In the genomic region with DNA sequence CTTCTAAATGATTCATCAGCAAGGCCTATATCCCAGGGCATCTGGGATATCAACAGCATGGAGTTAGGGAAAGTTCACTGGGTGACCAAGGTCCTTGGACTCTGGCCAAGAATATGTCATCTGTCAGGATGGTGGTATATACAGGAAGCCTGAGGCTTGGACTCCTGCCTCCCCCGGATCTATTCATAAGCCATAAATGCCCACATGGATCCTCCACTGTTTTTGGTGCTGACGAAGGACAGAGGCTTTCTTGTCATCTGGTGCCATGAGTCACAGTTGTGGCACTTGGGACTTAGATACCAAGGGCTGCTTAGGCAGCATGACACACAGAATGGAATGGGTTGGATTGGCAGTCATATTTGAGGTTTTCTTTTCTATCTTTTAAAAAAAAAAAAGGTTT, we compare ENCODE assay signal across 11 mouse cellular contexts.
DNase-seq lines count a peak whose midpoint lies in the region; ATAC-seq and TF ChIP-seq lines count a peak whose summit lies in the region.
"Had no signal": no experiment of that assay in that cellular context is flagged by ENCODE, and none has a peak within 500 bp of the region (broad histone marks: within the 10 kb centered on the region; RNA-seq: fewer than 3 reads in every experiment).

No protein-coding gene starts in this region.

- no peaks in the 10 kb centered on the region for H3K9me3 ChIP-seq in heart, embryonic 10.5 days
- no peaks in the 10 kb centered on the region for H3K9me3 ChIP-seq in neural tube, embryonic 11.5 days (ENCODE audit: control insufficient read depth, low read length)
- H3K9me3 ChIP-seq in neural tube, embryonic 15.5 days (replicated peaks), result no peaks in the 10 kb centered on the region
- H3K9me3 ChIP-seq in hindbrain, postnatal 0 days (ENCODE audit: low read length), result no peaks in the 10 kb centered on the region
- H3K9me3 ChIP-seq: G1E had no signal

- no peak overlapping the region for H3K27ac ChIP-seq in heart, embryonic 10.5 days
- H3K27ac ChIP-seq in neural tube, embryonic 11.5 days (ENCODE audit: low read depth, low read length), result no peak overlapping the region
- H3K27ac ChIP-seq in neural tube, embryonic 15.5 days (replicated peaks), result no peak overlapping the region
- H3K27ac ChIP-seq in hindbrain, postnatal 0 days, result no peak overlapping the region

- no peaks in the 10 kb centered on the region for H3K27me3 ChIP-seq in heart, embryonic 10.5 days (ENCODE audit: insufficient read depth, poor library complexity, severe bottlenecking)
- H3K27me3 ChIP-seq in neural tube, embryonic 11.5 days (ENCODE audit: control insufficient read depth, insufficient read depth, low read length), result no peaks in the 10 kb centered on the region
- no peaks in the 10 kb centered on the region for H3K27me3 ChIP-seq in neural tube, embryonic 15.5 days (replicated peaks)
- no peaks in the 10 kb centered on the region for H3K27me3 ChIP-seq in hindbrain, postnatal 0 days (ENCODE audit: insufficient read depth, low read length)

- intact Hi-C loops in heart, postnatal 25 days (cut with DNase I), result no loop called here

- H3K4me3 ChIP-seq in heart, embryonic 10.5 days, result no peak overlapping the region
- no peak overlapping the region for H3K4me3 ChIP-seq in neural tube, embryonic 11.5 days (ENCODE audit: low read depth, low read length)
- no peak overlapping the region for H3K4me3 ChIP-seq in neural tube, embryonic 15.5 days (replicated peaks)
- no peak overlapping the region for H3K4me3 ChIP-seq in hindbrain, postnatal 0 days (ENCODE audit: low read length)

- DNase-seq in heart, embryonic 10.5 days (ENCODE audit: low spot score), result peak; percentile 75
- no peak for DNase-seq in heart, postnatal 25 days (ENCODE audit: low spot score)
- DNase-seq in neural tube, embryonic 11.5 days (ENCODE audit: low spot score), result peak; percentile 15
- DNase-seq in hindbrain, postnatal 0 days (ENCODE audit: low spot score), result peak; percentile 67
- no peak for DNase-seq in thymus, postnatal 10 days (ENCODE audit: low spot score in 2 of 2)
- DNase-seq in spleen, postnatal 36 days (ENCODE audit: low spot score in 2 of 2), result no peak
- no peak for DNase-seq in kidney, adult 18-20 months
- DNase-seq: cerebellum, adult 11 months; gastrocnemius, postnatal 14 days had no signal

- ATAC-seq in neural tube, embryonic 11.5 days (ENCODE audit: insufficient read depth, low FRiP score, low TSS enrichment), result no peak
- no peak for ATAC-seq in neural tube, embryonic 15.5 days (ENCODE audit: low FRiP score)
- ATAC-seq in hindbrain, postnatal 0 days, result peak; percentile 79

- no peak for TF ChIP-seq CTCF in hindbrain, postnatal 0 days (IDR thresholded peaks at IDR 0.05; ENCODE audit: low read depth)

- H3K4me1 ChIP-seq in heart, embryonic 10.5 days, result peaks cover 4% of the 10 kb centered on the region; the same call in 1 of the 2 replicates
- H3K4me1 ChIP-seq in neural tube, embryonic 11.5 days (ENCODE audit: control insufficient read depth, insufficient read depth, low read length), result no peaks in the 10 kb centered on the region
- no peaks in the 10 kb centered on the region for H3K4me1 ChIP-seq in neural tube, embryonic 15.5 days
- H3K4me1 ChIP-seq in hindbrain, postnatal 0 days (ENCODE audit: insufficient read depth, low read length), result no peaks in the 10 kb centered on the region

- H3K36me3 ChIP-seq in heart, embryonic 10.5 days, result no peaks in the 10 kb centered on the region
- no peaks in the 10 kb centered on the region for H3K36me3 ChIP-seq in neural tube, embryonic 11.5 days (ENCODE audit: control insufficient read depth, insufficient read depth, low read length)
- no peaks in the 10 kb centered on the region for H3K36me3 ChIP-seq in neural tube, embryonic 15.5 days
- no peaks in the 10 kb centered on the region for H3K36me3 ChIP-seq in hindbrain, postnatal 0 days (ENCODE audit: insufficient read depth, low read length)
- H3K36me3 ChIP-seq: G1E had no signal

- H3K4me2 ChIP-seq in neural tube, embryonic 11.5 days (ENCODE audit: low read depth), result no peak overlapping the region
- no peak overlapping the region for H3K4me2 ChIP-seq in neural tube, embryonic 15.5 days
- H3K4me2 ChIP-seq in hindbrain, postnatal 0 days (ENCODE audit: low read depth, low read length), result no peak overlapping the region

- WGBS in heart, embryonic 10.5 days, result 25% methylated on average over 2 of the region's 2 CpGs
- 67% methylated on average over 2 of the region's 2 CpGs for WGBS in neural tube, embryonic 11.5 days
- 46% methylated on average over 2 of the region's 2 CpGs for WGBS in neural tube, embryonic 15.5 days
- WGBS in hindbrain, postnatal 0 days, result 23% methylated on average over 2 of the region's 2 CpGs

- H3K9ac ChIP-seq in neural tube, embryonic 11.5 days (ENCODE audit: low read length), result no peak overlapping the region
- no peak overlapping the region for H3K9ac ChIP-seq in neural tube, embryonic 15.5 days (replicated peaks)
- no peak overlapping the region for H3K9ac ChIP-seq in hindbrain, postnatal 0 days (replicated peaks; ENCODE audit: low read length)

Comparison
In these comparisons a context has a peak if more than half of its experiments do, and no peak if none do; other contexts are left out.
1. DNase-seq: peak in heart, embryonic 10.5 days (single experiment), neural tube, embryonic 11.5 days (single experiment) and hindbrain, postnatal 0 days (single experiment); none in heart, postnatal 25 days (single experiment), thymus, postnatal 10 days (0 of 2), spleen, postnatal 36 days (0 of 2) and kidney, adult 18-20 months (single experiment).